Mouse (Mus musculus): Measurements from ENCODE around the gene Kdm2a. TPM values are rescaled to one million over a fixed set of nuclear protein-coding genes. Genes with fewer than 3 reads are reported as not detected.
A peak's percentile ranks its signal among the peaks of the same experiment; 100 is the strongest.

Gene Kdm2a
- polyA plus RNA-seq, 1 experiment from 2014 or later, result 37.0 TPM

DNA sequence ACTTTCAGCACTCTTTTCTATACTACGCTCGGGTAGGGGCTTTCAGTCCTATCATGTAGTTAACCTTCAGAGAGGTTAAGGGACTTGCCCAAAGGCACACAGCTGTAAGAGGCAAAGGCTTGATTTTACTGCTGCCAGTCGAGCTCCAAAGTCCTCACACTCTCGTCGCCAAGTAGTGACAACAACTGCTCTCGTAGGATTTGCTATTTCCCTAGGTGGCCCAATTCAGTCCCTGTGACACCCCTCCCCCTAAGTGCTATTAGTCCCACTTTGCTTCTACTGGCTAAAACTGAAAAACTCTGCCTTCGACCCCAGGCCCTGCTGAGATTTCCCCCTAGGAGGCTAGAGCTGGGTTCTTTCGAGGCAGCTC lies 40.7 kb upstream of the Kdm2a start:
- ATAC-seq (ENCODE audit: insufficient read depth, low FRiP score), result no peak
- peak overlapping the region; percentile 81 for H3K9ac ChIP-seq (ENCODE audit: low read length)
- no peaks in the 10 kb centered on the region for H3K36me3 ChIP-seq (ENCODE audit: control insufficient read depth, insufficient read depth, low read length)
- no peaks in the 10 kb centered on the region for H3K27me3 ChIP-seq (ENCODE audit: control insufficient read depth, insufficient read depth, low read length)
- H3K4me1 ChIP-seq (ENCODE audit: control insufficient read depth, insufficient read depth, low read length), result peaks cover 33% of the 10 kb centered on the region
- H3K27ac ChIP-seq (ENCODE audit: low read length), result peak overlapping the region; percentile 57
- H3K4me2 ChIP-seq (ENCODE audit: low read depth, low read length), result peak overlapping the region; percentile 69
- H3K9me3 ChIP-seq (replicated peaks; ENCODE audit: control insufficient read depth, low read length), result no peaks in the 10 kb centered on the region
- peak overlapping the region; percentile 70 for H3K4me3 ChIP-seq (replicated peaks; ENCODE audit: low read length)
- 5% methylated on average over 8 of the region's 8 CpGs for WGBS

DNA sequence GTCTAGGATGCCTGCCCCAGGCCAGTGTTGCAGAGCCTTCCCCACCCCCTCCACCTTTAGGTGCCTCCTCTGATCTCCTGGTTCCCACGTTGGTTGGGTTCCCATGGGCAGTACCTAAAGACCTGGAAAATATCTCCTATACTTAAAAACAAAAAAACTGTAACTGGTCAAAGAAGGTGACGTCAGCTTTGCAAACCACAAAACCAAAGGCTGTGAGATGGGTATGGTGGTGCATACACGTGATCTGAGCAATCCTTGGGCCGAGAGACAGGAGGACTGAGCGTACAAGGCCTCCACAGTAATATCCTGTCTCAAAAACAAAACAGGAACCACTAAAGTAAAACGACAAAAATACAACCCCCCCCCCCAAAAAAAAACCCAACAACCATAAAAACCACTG lies 39.8 kb upstream of the Kdm2a start:
- Histone ChIP-seq H3K4me3 (replicated peaks; ENCODE audit: low read length) (no peak overlapping the region), H3K9ac (ENCODE audit: low read length) (0 out of 2 replicates have a peak overlapping the region, but pooled peaks have one; percentile 81), H3K27me3 (ENCODE audit: control insufficient read depth, insufficient read depth, low read length) (no peaks in the 10 kb centered on the region), H3K4me2 (ENCODE audit: low read depth, low read length) (no peak overlapping the region; the same call in 1 of the 2 replicates), H3K9me3 (replicated peaks; ENCODE audit: control insufficient read depth, low read length) (no peaks in the 10 kb centered on the region), H3K36me3 (ENCODE audit: control insufficient read depth, insufficient read depth, low read length) (no peaks in the 10 kb centered on the region), H3K27ac (ENCODE audit: low read length) (no peak overlapping the region), H3K4me1 (ENCODE audit: control insufficient read depth, insufficient read depth, low read length) (peaks cover 33% of the 10 kb centered on the region)
- WGBS, result 70% methylated on average over 6 of the region's 6 CpGs
- ATAC-seq (ENCODE audit: insufficient read depth, low FRiP score), result no peak

GRCm38 (mm10) chr19:4436254-4436653 lies 38.2 kb upstream of the Kdm2a start:
- Histone ChIP-seq H3K4me2 (ENCODE audit: low read depth, low read length) (no peak overlapping the region), H3K27me3 (ENCODE audit: control insufficient read depth, insufficient read depth, low read length) (no peaks in the 10 kb centered on the region), H3K36me3 (ENCODE audit: control insufficient read depth, insufficient read depth, low read length) (0 out of 2 replicates have a peak, but pooled peaks cover 3% of the 10 kb centered on the region), H3K9me3 (replicated peaks; ENCODE audit: control insufficient read depth, low read length) (no peaks in the 10 kb centered on the region), H3K4me3 (replicated peaks; ENCODE audit: low read length) (no peak overlapping the region), H3K4me1 (ENCODE audit: control insufficient read depth, insufficient read depth, low read length) (peaks cover 24% of the 10 kb centered on the region), H3K27ac (ENCODE audit: low read length) (no peak overlapping the region), H3K9ac (ENCODE audit: low read length) (no peak overlapping the region)
- ATAC-seq (ENCODE audit: insufficient read depth, low FRiP score), result no peak
- 74% methylated on average over 3 of the region's 3 CpGs for WGBS

DNA sequence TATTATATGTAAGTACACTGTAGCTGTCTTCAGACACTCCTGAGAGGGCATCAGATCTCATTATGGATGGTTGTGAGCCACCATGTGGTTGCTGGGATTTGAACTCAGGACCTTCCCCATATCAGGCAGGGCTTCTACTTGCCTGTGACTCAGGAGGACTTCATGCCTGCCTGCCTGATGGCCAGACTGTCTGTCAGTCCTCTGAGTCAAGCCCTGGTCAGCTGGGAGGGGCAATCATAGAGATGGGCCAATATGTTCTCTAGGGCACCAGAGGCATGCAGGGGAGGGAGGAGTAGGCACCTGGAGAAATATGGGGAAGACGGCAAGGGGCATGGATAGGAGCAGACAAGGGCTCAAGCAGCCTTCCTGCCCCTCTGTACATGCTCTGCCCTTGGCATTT lies 36.9 kb upstream of the Kdm2a start:
- 94% methylated on average over 1 of the region's 1 CpGs for WGBS
- no peaks in the 10 kb centered on the region for H3K9me3 ChIP-seq (replicated peaks; ENCODE audit: control insufficient read depth, low read length)
- H3K9ac ChIP-seq (ENCODE audit: low read length), result no peak overlapping the region
- no peak overlapping the region for H3K27ac ChIP-seq (ENCODE audit: low read length)
- peaks cover 12% of the 10 kb centered on the region for H3K4me1 ChIP-seq (ENCODE audit: control insufficient read depth, insufficient read depth, low read length)
- no peak for ATAC-seq (ENCODE audit: insufficient read depth, low FRiP score)
- H3K27me3 ChIP-seq (ENCODE audit: control insufficient read depth, insufficient read depth, low read length), result no peaks in the 10 kb centered on the region
- no peak overlapping the region for H3K4me2 ChIP-seq (ENCODE audit: low read depth, low read length)
- 0 out of 2 replicates have a peak, but pooled peaks cover 3% of the 10 kb centered on the region for H3K36me3 ChIP-seq (ENCODE audit: control insufficient read depth, insufficient read depth, low read length)
- no peak overlapping the region for H3K4me3 ChIP-seq (replicated peaks; ENCODE audit: low read length)

- 86% methylated on average over 1 of the region's 1 CpGs for WGBS
- H3K9me3 ChIP-seq (replicated peaks; ENCODE audit: control insufficient read depth, low read length), result no peaks in the 10 kb centered on the region
- no peaks in the 10 kb centered on the region for H3K27me3 ChIP-seq (ENCODE audit: control insufficient read depth, insufficient read depth, low read length)
- no peak for ATAC-seq (ENCODE audit: insufficient read depth, low FRiP score)
- peaks cover 3% of the 10 kb centered on the region; the same call in 1 of the 2 replicates for H3K36me3 ChIP-seq (ENCODE audit: control insufficient read depth, insufficient read depth, low read length)
- no peak overlapping the region for H3K27ac ChIP-seq (ENCODE audit: low read length)
- no peak overlapping the region for H3K4me2 ChIP-seq (ENCODE audit: low read depth, low read length)
- no peak overlapping the region for H3K9ac ChIP-seq (ENCODE audit: low read length)
- peaks cover 6% of the 10 kb centered on the region; the same call in 1 of the 2 replicates for H3K4me1 ChIP-seq (ENCODE audit: control insufficient read depth, insufficient read depth, low read length)
- H3K4me3 ChIP-seq (replicated peaks; ENCODE audit: low read length), result no peak overlapping the region
Measured at GRCm38 (mm10) chr19:4433756-4434155, 35.7 kb upstream of the Kdm2a start.

DNA sequence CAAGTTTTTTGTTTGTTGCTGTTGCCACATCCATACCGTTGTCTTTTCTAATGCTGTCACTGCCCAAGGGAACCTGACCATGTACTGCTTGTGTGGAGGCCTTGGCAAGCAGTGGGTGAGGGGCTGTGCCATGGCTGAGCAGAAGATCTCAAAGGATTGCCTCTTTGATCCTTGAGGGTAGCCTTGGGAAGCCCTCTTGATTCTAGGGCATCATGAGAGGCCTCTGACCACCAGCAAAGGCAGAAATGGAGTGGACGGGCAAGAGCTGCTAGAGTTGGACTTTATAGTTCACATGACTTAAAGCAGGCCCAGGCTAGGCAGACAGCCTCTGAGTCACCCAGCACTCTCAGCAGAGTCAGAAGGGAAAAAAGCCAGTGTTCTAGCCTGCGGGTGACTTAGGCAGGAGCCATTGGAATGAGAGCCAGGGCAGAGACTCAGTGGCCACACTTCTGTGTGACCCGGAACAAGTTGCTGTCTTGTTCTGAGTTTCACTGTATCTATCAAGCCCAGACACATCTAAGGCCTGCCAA lies 32.1 kb upstream of the Kdm2a start:
- H3K4me3 ChIP-seq (replicated peaks; ENCODE audit: low read length), result no peak overlapping the region
- H3K36me3 ChIP-seq (ENCODE audit: control insufficient read depth, insufficient read depth, low read length), result peaks cover 6% of the 10 kb centered on the region
- H3K4me1 ChIP-seq (ENCODE audit: control insufficient read depth, insufficient read depth, low read length), result no peaks in the 10 kb centered on the region
- H3K27me3 ChIP-seq (ENCODE audit: control insufficient read depth, insufficient read depth, low read length), result no peaks in the 10 kb centered on the region
- ATAC-seq (ENCODE audit: insufficient read depth, low FRiP score), result no peak
- no peak overlapping the region for H3K27ac ChIP-seq (ENCODE audit: low read length)
- no peak overlapping the region for H3K9ac ChIP-seq (ENCODE audit: low read length)
- WGBS, result 86% methylated on average over 4 of the region's 4 CpGs
- no peak overlapping the region for H3K4me2 ChIP-seq (ENCODE audit: low read depth, low read length)
- H3K9me3 ChIP-seq (replicated peaks; ENCODE audit: control insufficient read depth, low read length), result no peaks in the 10 kb centered on the region

GRCm38 (mm10) chr19:4425610-4426366 lies 27.7 kb upstream of the Kdm2a start:
- Histone ChIP-seq H3K9ac (ENCODE audit: low read length) (no peak overlapping the region), H3K36me3 (ENCODE audit: control insufficient read depth, insufficient read depth, low read length) (peaks cover 7% of the 10 kb centered on the region), H3K27me3 (ENCODE audit: control insufficient read depth, insufficient read depth, low read length) (no peaks in the 10 kb centered on the region), H3K9me3 (replicated peaks; ENCODE audit: control insufficient read depth, low read length) (no peaks in the 10 kb centered on the region), H3K4me1 (ENCODE audit: control insufficient read depth, insufficient read depth, low read length) (no peaks in the 10 kb centered on the region), H3K4me3 (replicated peaks; ENCODE audit: low read length) (no peak overlapping the region), H3K4me2 (ENCODE audit: low read depth, low read length) (no peak overlapping the region), H3K27ac (ENCODE audit: low read length) (no peak overlapping the region)
- ATAC-seq (ENCODE audit: insufficient read depth, low FRiP score), result no peak
- WGBS, result 77% methylated on average over 19 of the region's 19 CpGs

GRCm38 (mm10) chr19:4423021-4423420 lies 24.9 kb upstream of the Kdm2a start:
- H3K4me1 ChIP-seq (ENCODE audit: control insufficient read depth, insufficient read depth, low read length), result no peaks in the 10 kb centered on the region
- peaks cover 7% of the 10 kb centered on the region for H3K36me3 ChIP-seq (ENCODE audit: control insufficient read depth, insufficient read depth, low read length)
- ATAC-seq (ENCODE audit: insufficient read depth, low FRiP score), result no peak
- no peak overlapping the region for H3K9ac ChIP-seq (ENCODE audit: low read length)
- WGBS, result 72% methylated on average over 3 of the region's 3 CpGs
- H3K9me3 ChIP-seq (replicated peaks; ENCODE audit: control insufficient read depth, low read length), result no peaks in the 10 kb centered on the region
- H3K27ac ChIP-seq (ENCODE audit: low read length), result no peak overlapping the region
- no peak overlapping the region for H3K4me3 ChIP-seq (replicated peaks; ENCODE audit: low read length)
- no peak overlapping the region for H3K4me2 ChIP-seq (ENCODE audit: low read depth, low read length)
- no peaks in the 10 kb centered on the region for H3K27me3 ChIP-seq (ENCODE audit: control insufficient read depth, insufficient read depth, low read length)

GRCm38 (mm10) chr19:4422581-4422980 lies 24.5 kb upstream of the Kdm2a start:
- no peak overlapping the region for H3K4me2 ChIP-seq (ENCODE audit: low read depth, low read length)
- H3K4me1 ChIP-seq (ENCODE audit: control insufficient read depth, insufficient read depth, low read length), result no peaks in the 10 kb centered on the region
- no peak overlapping the region for H3K27ac ChIP-seq (ENCODE audit: low read length)
- H3K9me3 ChIP-seq (replicated peaks; ENCODE audit: control insufficient read depth, low read length), result no peaks in the 10 kb centered on the region
- ATAC-seq (ENCODE audit: insufficient read depth, low FRiP score), result no peak
- H3K4me3 ChIP-seq (replicated peaks; ENCODE audit: low read length), result no peak overlapping the region
- H3K36me3 ChIP-seq (ENCODE audit: control insufficient read depth, insufficient read depth, low read length), result peaks cover 7% of the 10 kb centered on the region
- H3K27me3 ChIP-seq (ENCODE audit: control insufficient read depth, insufficient read depth, low read length), result no peaks in the 10 kb centered on the region
- 96% methylated on average over 3 of the region's 3 CpGs for WGBS
- H3K9ac ChIP-seq (ENCODE audit: low read length), result no peak overlapping the region
